Mouse (Mus musculus) neutrophil, adult 83 days (primary cell): ENCODE data around the gene Cpa5. TPM values are rescaled to one million over a fixed set of nuclear protein-coding genes. Genes with fewer than 3 reads are reported as not detected.

Experiments used
- total RNA-seq, 2 experiments: library from RNA; stranded (reverse); gene quantifications; one replicate each; pipeline ENCODE4 v1.2.4; 2023

The Cpa5 gene
- not detected for total RNA-seq

DNA sequence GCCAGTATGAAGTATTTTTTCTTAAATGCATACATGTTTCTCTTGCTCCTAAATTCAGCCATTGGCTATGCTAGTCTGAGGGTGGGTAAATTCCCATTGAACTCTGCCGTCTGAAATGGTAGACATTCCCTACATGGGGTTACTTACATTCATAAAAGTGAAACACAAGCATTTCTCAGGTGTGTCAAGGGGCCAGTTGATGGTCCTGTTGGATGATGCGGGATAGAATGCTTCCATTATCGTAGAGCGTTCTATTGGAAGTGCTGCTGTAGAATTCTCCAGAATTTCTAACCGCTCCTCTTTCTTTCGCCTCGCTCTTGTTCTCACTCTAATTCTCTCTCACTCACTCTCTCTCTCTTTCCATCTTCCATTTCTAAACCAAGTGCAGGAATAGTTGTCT is at the start of gene Cpa5:
Gene Cpa5, plus strand, starts transcription at position 301 of the 400 bp plus-strand sequence.

DNA sequence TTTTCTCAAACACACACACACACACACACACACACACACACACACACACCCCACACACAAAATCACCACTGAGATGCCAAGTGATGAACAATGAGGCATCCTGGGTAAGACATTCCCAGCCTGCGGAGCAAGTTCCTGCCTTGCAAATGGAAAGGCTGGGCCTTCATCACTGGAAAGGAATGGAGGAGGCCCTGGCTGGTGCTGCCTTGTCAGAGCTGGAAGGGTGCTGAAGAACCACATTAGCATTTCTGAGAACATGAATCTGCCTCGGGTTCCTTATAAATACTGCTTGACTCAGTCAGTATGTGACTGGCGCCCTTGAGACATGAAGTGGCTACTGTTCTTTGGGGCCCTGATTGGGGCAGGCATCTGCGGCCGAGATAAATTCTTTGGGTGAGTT is 42.7 kb upstream of the Cpa5 start, which contains the start of gene Cpa4:
Gene Cpa4, plus strand, starts transcription at position 301 of the 400 bp plus-strand sequence.

DNA sequence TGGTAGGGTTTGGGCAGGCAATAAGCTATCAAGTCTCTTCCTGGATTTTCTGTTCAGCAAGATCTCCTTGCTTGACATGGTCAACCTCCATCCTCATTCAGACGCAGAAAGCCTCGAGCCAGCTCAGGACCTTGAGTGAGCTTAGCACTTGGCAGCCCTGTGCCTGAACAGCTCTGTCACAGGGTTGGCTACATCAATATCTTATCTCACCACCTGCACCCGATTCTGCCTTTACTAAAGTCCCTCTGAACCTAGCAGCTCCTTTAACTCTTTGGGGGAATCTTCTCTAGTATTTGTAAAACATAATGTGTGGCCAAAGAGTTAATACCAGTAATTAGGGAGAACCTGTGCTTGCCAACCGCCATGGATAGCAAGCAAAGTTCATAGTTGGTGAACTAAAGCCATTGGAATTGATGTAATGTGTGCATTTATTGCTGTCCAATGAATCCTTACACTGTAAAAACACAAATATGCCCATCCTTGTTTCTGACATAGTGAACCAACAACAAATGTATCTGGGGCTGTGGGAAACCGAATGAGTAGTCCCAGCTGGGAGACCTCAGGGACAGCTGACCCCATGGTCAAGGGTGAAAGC is 28.0 kb downstream of the Cpa5 start, which contains the start of gene Cpa1:
Gene Cpa1, plus strand, starts transcription at position 545 of the 595 bp plus-strand sequence.

Other genes starting within 250 kb of the Cpa5 start
- gene Zc3hc1, start 220.0 kb upstream of the Cpa5 start, total RNA-seq: 10 to 100 TPM; 13.5 to 15.7 TPM
- gene Klhdc10, start 209.1 kb upstream of the Cpa5 start, total RNA-seq: 10 to 100 TPM; 28.1 to 31.7 TPM
- gene Tmem209, start 101.2 kb upstream of the Cpa5 start, total RNA-seq: 10 to 100 TPM; 20.9 to 21.5 TPM
- gene Ssmem1, start 101.2 kb upstream of the Cpa5 start, total RNA-seq: 1 to 10 TPM in 1 of 2 experiments, under 1 TPM in 1; 0.81 to 1.7 TPM
- not detected for gene Cpa2, start 69.4 kb upstream of the Cpa5 start, total RNA-seq
- gene Cpa4, start 42.6 kb upstream of the Cpa5 start, total RNA-seq: not detected
- gene Cpa1, start 28.2 kb downstream of the Cpa5 start, total RNA-seq: not detected
- gene Cep41, start 82.7 kb downstream of the Cpa5 start, total RNA-seq: 1 to 10 TPM; 2.0 to 3.0 TPM
- gene Mest, start 112.5 kb downstream of the Cpa5 start, total RNA-seq: under 1 TPM in 1 of 2 experiments, not detected in 1; 0.48 TPM